Mouse (Mus musculus) mouse embryonic stem cell (cell line): Measurements from ENCODE around the gene Otulinl.

Source experiments
- in situ Hi-C, 2 experiments: fragments of 300-500 bp; cut with MboI; formaldehyde crosslinking; loops; 1 replicate in 1 of 2; 3 replicates in 1 of 2; pipeline ENCODE4 v1.14.3; 2019 to 2020; ENCODE audit warnings: low sequenced_read_pairs in 2 of 2, low pct_unique_long_range_greater_than_20kb in 1 of 2, mixed read lengths in 1 of 2; ENCODE audit not compliant: unreplicated experiment in 1 of 2

Otulinl gene

GRCm38 (mm10) chr15:27626314-27626713, 55.1 kb downstream of the Otulinl start:
- in situ Hi-C loops, result no loop called here

- in situ Hi-C loops, result no loop called here
Measured at GRCm38 (mm10) chr15:27625890-27626255, 55.5 kb downstream of the Otulinl start.

GRCm38 (mm10) chr15:27625014-27625889, 56.1 kb downstream of the Otulinl start:
- in situ Hi-C loops, result no loop called here

- in situ Hi-C loops, result no loop called here
Measured at GRCm38 (mm10) chr15:27623286-27623685, 58.1 kb downstream of the Otulinl start.

- in situ Hi-C loops, result no loop called here
Measured at GRCm38 (mm10) chr15:27620475-27621185, 60.7 kb downstream of the Otulinl start.

- in situ Hi-C loops, result no loop called here
Measured at GRCm38 (mm10) chr15:27619683-27620082, 61.7 kb downstream of the Otulinl start.

GRCm38 (mm10) chr15:27618778-27619533, 62.4 kb downstream of the Otulinl start:
- in situ Hi-C loops, result no loop called here

- in situ Hi-C loops, result no loop called here
Measured at GRCm38 (mm10) chr15:27617227-27617626, 64.2 kb downstream of the Otulinl start.

- in situ Hi-C loops, result no loop called here
Measured at GRCm38 (mm10) chr15:27616159-27616558, 65.2 kb downstream of the Otulinl start.

- in situ Hi-C loops, result no loop called here
Measured at GRCm38 (mm10) chr15:27613255-27613654, 68.1 kb downstream of the Otulinl start.

GRCm38 (mm10) chr15:27612533-27613221, 68.7 kb downstream of the Otulinl start:
- in situ Hi-C loops, result no loop called here

- in situ Hi-C loops, result no loop called here
Measured at GRCm38 (mm10) chr15:27609554-27609953, 71.8 kb downstream of the Otulinl start.

GRCm38 (mm10) chr15:27605252-27605651, 76.1 kb downstream of the Otulinl start:
- in situ Hi-C loops, result no loop called here
